Mouse (Mus musculus) erythroblast, embryonic 14.5 days (primary cell): ENCODE results near the gene Gucd1.

Experiments used
- GATA1 ChIP-seq: IDR thresholded peaks from 2 replicates; pipeline ENCODE4 v1.6.1; 2012; ENCODE audit warnings: low read length, inconsistent platforms, mixed read lengths
- TAL1 ChIP-seq: IDR thresholded peaks from 3 replicates; pipeline ENCODE4 v1.6.1; 2012; ENCODE audit warnings: low read length, inconsistent platforms, mixed read lengths

GRCm38 (mm10) chr10:75303324-75304048 lies 214.3 kb downstream of the Gucd1 start:
- TF ChIP-seq TAL1 (no peak), GATA1 (no peak)
